Mouse (Mus musculus): Measurements from ENCODE around the gene Tbc1d20. TPM values are rescaled to one million over a fixed set of nuclear protein-coding genes. Genes with fewer than 3 reads are reported as not detected.

Tbc1d20 gene
- polyA plus RNA-seq (2012; rRNA removed) = 63.1 and 71.2 TPM in 2 replicates
- 32.0 and 39.3 TPM in 2 replicates for polyA plus RNA-seq (2014; fragmentation: Nextera tagmentation; extraction: Ambion mirVana)

GRCm38 (mm10) chr2:152293727-152294475 lies at the start of gene Tbc1d20:
TSS of gene Tbc1d20 (plus strand) at chr2:152293828.
- H3K4me3 ChIP-seq (replicated peaks; ENCODE audit: low read length) = peak within 1 kb of the TSS; percentile 79
- H3K27me3 ChIP-seq (ENCODE audit: control insufficient read depth, insufficient read depth, low read length) = no peaks in the 10 kb centered on the region
- H3K9ac ChIP-seq (ENCODE audit: low read depth, low read length, severe bottlenecking) = peak within 1 kb of the TSS; percentile 84
- H3K4me1 ChIP-seq (ENCODE audit: control insufficient read depth, insufficient read depth, low read length) = peaks cover 13% of the 10 kb centered on the region
- peak; percentile 86 for DNase-seq (ENCODE audit: low spot score)
- 0 out of 2 replicates have a peak, but pooled peaks cover 8% of the 10 kb centered on the region for H3K36me3 ChIP-seq (ENCODE audit: control insufficient read depth, insufficient read depth, low read length)
- TF ChIP-seq POLR2A (IDR thresholded peaks at IDR 0.05; ENCODE audit: borderline replicate concordance, extremely low read depth, insufficient read depth, insufficient read length) = peak; percentile 90; the same call in 1 of the 2 replicates
- ATAC-seq (ENCODE audit: low FRiP score, low read depth) = peak; percentile 97
- H3K4me2 ChIP-seq (replicated peaks; ENCODE audit: low read depth, low read length, severe bottlenecking) = peak within 1 kb of the TSS; percentile 83
- H3K9me3 ChIP-seq (ENCODE audit: control insufficient read depth, low read length) = no peaks in the 10 kb centered on the region
- WGBS = under 1% methylated on average over 37 of the region's 70 CpGs
- H3K27ac ChIP-seq (replicated peaks; ENCODE audit: low read depth, low read length) = peak within 1 kb of the TSS; percentile 74

GRCm38 (mm10) chr2:152247213-152247612 lies 46.4 kb upstream of the Tbc1d20 start:
- Histone ChIP-seq H3K27ac (replicated peaks; ENCODE audit: low read depth, low read length) (no peak overlapping the region), H3K4me3 (replicated peaks; ENCODE audit: low read length) (no peak overlapping the region), H3K4me2 (replicated peaks; ENCODE audit: low read depth, low read length, severe bottlenecking) (no peak overlapping the region), H3K9me3 (ENCODE audit: control insufficient read depth, low read length) (no peaks in the 10 kb centered on the region), H3K27me3 (ENCODE audit: control insufficient read depth, insufficient read depth, low read length) (no peaks in the 10 kb centered on the region), H3K36me3 (ENCODE audit: control insufficient read depth, insufficient read depth, low read length) (peaks cover 26% of the 10 kb centered on the region), H3K9ac (ENCODE audit: low read depth, low read length, severe bottlenecking) (no peak overlapping the region), H3K4me1 (ENCODE audit: control insufficient read depth, insufficient read depth, low read length) (no peaks in the 10 kb centered on the region)
- DNase-seq (ENCODE audit: low spot score) (no peak), ATAC-seq (ENCODE audit: low FRiP score, low read depth) (no peak)
- TF ChIP-seq POLR2A (IDR thresholded peaks at IDR 0.05; ENCODE audit: borderline replicate concordance, extremely low read depth, insufficient read depth, insufficient read length) = no peak
- 83% methylated on average over 1 of the region's 1 CpGs for WGBS

- H3K27me3 ChIP-seq (ENCODE audit: control insufficient read depth, insufficient read depth, low read length) = no peaks in the 10 kb centered on the region
- ATAC-seq (ENCODE audit: low FRiP score, low read depth) (no peak), DNase-seq (ENCODE audit: low spot score) (no peak)
- H3K36me3 ChIP-seq (ENCODE audit: control insufficient read depth, insufficient read depth, low read length) = peaks cover 45% of the 10 kb centered on the region
- H3K27ac ChIP-seq (replicated peaks; ENCODE audit: low read depth, low read length) = no peak overlapping the region
- H3K9ac ChIP-seq (ENCODE audit: low read depth, low read length, severe bottlenecking) = no peak overlapping the region
- H3K9me3 ChIP-seq (ENCODE audit: control insufficient read depth, low read length) = no peaks in the 10 kb centered on the region
- H3K4me3 ChIP-seq (replicated peaks; ENCODE audit: low read length) = no peak overlapping the region
- no peak for TF ChIP-seq POLR2A (IDR thresholded peaks at IDR 0.05; ENCODE audit: borderline replicate concordance, extremely low read depth, insufficient read depth, insufficient read length)
- H3K4me1 ChIP-seq (ENCODE audit: control insufficient read depth, insufficient read depth, low read length) = no peaks in the 10 kb centered on the region
- 47% methylated on average over 2 of the region's 4 CpGs for whole genome bisulfite sequencing
- H3K4me2 ChIP-seq (replicated peaks; ENCODE audit: low read depth, low read length, severe bottlenecking) = no peak overlapping the region
These were observed 43.1 kb upstream of the Tbc1d20 start for GRCm38 (mm10) chr2:152250511-152250910.

GRCm38 (mm10) chr2:152259739-152260138 lies 33.9 kb upstream of the Tbc1d20 start:
- no peak overlapping the region for H3K4me2 ChIP-seq (replicated peaks; ENCODE audit: low read depth, low read length, severe bottlenecking)
- no peak overlapping the region for H3K4me3 ChIP-seq (replicated peaks; ENCODE audit: low read length)
- no peaks in the 10 kb centered on the region for H3K9me3 ChIP-seq (ENCODE audit: control insufficient read depth, low read length)
- no peak for TF ChIP-seq POLR2A (IDR thresholded peaks at IDR 0.05; ENCODE audit: borderline replicate concordance, extremely low read depth, insufficient read depth, insufficient read length)
- WGBS = 90% methylated on average over 1 of the region's 1 CpGs
- no peaks in the 10 kb centered on the region for H3K4me1 ChIP-seq (ENCODE audit: control insufficient read depth, insufficient read depth, low read length)
- ATAC-seq (ENCODE audit: low FRiP score, low read depth) (no peak), DNase-seq (ENCODE audit: low spot score) (no peak)
- peaks cover 78% of the 10 kb centered on the region for H3K36me3 ChIP-seq (ENCODE audit: control insufficient read depth, insufficient read depth, low read length)
- H3K9ac ChIP-seq (ENCODE audit: low read depth, low read length, severe bottlenecking) = no peak overlapping the region
- no peak overlapping the region for H3K27ac ChIP-seq (replicated peaks; ENCODE audit: low read depth, low read length)
- H3K27me3 ChIP-seq (ENCODE audit: control insufficient read depth, insufficient read depth, low read length) = no peaks in the 10 kb centered on the region

GRCm38 (mm10) chr2:152273639-152274038 lies 20.0 kb upstream of the Tbc1d20 start:
- Histone ChIP-seq H3K9ac (ENCODE audit: low read depth, low read length, severe bottlenecking) (no peak overlapping the region), H3K4me2 (replicated peaks; ENCODE audit: low read depth, low read length, severe bottlenecking) (no peak overlapping the region), H3K36me3 (ENCODE audit: control insufficient read depth, insufficient read depth, low read length) (peaks cover 70% of the 10 kb centered on the region), H3K4me1 (ENCODE audit: control insufficient read depth, insufficient read depth, low read length) (no peaks in the 10 kb centered on the region), H3K27me3 (ENCODE audit: control insufficient read depth, insufficient read depth, low read length) (no peaks in the 10 kb centered on the region), H3K4me3 (replicated peaks; ENCODE audit: low read length) (no peak overlapping the region), H3K27ac (replicated peaks; ENCODE audit: low read depth, low read length) (no peak overlapping the region), H3K9me3 (ENCODE audit: control insufficient read depth, low read length) (no peaks in the 10 kb centered on the region)
- ATAC-seq (ENCODE audit: low FRiP score, low read depth) (no peak), DNase-seq (ENCODE audit: low spot score) (no peak)
- 77% methylated on average over 2 of the region's 2 CpGs for WGBS
- no peak for TF ChIP-seq POLR2A (IDR thresholded peaks at IDR 0.05; ENCODE audit: borderline replicate concordance, extremely low read depth, insufficient read depth, insufficient read length)
